Mouse (Mus musculus): ENCODE measurements at regions not wholly inside any gene's neighbourhood (a gene's known extent, or its start where the extent isn't known, plus 50 kb on each side); places are given as distances from the start of the nearest gene placed in this dataset.
A peak's percentile ranks its signal among the peaks of the same experiment; 100 is the strongest.

DNA sequence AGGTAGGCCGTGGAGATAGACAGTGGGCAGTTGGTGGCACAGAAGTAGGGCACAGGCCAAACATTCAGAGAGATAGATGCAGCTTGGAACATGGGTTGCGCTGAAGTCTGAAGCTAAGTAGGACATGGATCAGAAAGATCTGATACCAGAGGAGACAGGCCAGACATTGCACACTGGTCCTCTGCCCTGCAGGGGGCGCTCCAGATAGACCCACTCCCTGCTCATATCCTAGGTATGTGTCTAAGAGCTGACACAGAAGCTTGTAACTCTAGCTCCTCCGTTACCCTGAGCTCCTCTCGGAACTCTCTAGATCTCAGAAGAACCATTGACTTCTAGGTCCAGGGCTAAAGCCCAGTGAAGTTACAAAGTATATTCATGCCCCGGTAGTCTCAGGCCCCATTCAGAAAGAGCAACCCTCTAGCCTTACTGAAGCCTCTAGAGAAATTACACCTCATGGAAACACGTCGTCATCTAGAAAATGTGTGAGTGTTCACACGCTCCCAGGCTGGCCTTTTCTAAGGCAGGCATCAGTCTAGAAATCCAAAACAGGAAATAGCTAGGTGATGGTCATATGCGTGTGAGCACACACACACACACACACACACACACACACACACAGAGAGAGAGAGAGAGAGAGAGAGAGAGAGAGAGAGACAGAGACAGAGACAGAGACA, 87.8 kb upstream of the Tank start:
- Histone ChIP-seq H3K27ac (no peak overlapping the region), H3K4me2 (no peak overlapping the region), H3K27me3 (no peaks in the 10 kb centered on the region), H3K9me3 (replicated peaks) (no peaks in the 10 kb centered on the region), H3K9ac (no peak overlapping the region), H3K4me3 (replicated peaks) (no peak overlapping the region), H3K36me3 (no peaks in the 10 kb centered on the region), H3K4me1 (no peaks in the 10 kb centered on the region; the same call in 1 of the 2 replicates)
- WGBS: 81% methylated on average over 10 of the region's 10 CpGs
- no peak for ATAC-seq (replicated peaks; ENCODE audit: low FRiP score)

- WGBS: 85% methylated on average over 10 of the region's 10 CpGs
- no peak overlapping the region for H3K4me2 ChIP-seq
- H3K4me3 ChIP-seq (replicated peaks): no peak overlapping the region
- H3K27ac ChIP-seq: no peak overlapping the region
- no peaks in the 10 kb centered on the region for H3K27me3 ChIP-seq
- H3K36me3 ChIP-seq: no peaks in the 10 kb centered on the region
- H3K9me3 ChIP-seq (replicated peaks): no peaks in the 10 kb centered on the region
- no peak for ATAC-seq (replicated peaks; ENCODE audit: low FRiP score)
- no peak overlapping the region for H3K9ac ChIP-seq
- no peaks in the 10 kb centered on the region; the same call in 1 of the 2 replicates for H3K4me1 ChIP-seq
Observed at GRCm38 (mm10) chr2:61489762-61490161, 88.6 kb upstream of the Tank start.

DNA sequence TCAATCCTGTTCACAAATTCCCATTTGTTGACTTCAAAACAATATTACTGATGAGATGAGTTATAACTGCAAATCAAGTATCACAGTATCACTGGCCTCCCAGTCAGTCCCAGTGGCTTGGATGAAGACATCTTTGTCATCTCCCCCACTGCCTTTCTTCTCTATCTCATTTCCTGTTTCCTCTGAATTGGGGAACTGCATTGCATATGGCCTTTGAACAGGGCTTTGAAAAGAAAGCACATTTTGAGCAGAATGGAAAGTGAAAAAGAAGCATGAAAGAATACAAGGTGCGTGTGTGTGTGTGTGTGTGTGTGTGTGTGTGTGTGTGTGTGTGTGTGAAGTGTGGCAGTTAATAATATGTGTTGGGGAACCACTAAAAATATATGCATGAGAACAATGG, 94.6 kb upstream of the Tank start:
- Histone ChIP-seq H3K9ac (no peak overlapping the region), H3K4me2 (no peak overlapping the region), H3K4me1 (no peaks in the 10 kb centered on the region), H3K9me3 (replicated peaks) (no peaks in the 10 kb centered on the region), H3K36me3 (no peaks in the 10 kb centered on the region), H3K4me3 (replicated peaks) (no peak overlapping the region), H3K27ac (no peak overlapping the region), H3K27me3 (no peaks in the 10 kb centered on the region)
- WGBS: 69% methylated on average over 1 of the region's 1 CpGs
- ATAC-seq (replicated peaks; ENCODE audit: low FRiP score): no peak

- Histone ChIP-seq H3K27me3 (no peaks in the 10 kb centered on the region), H3K36me3 (no peaks in the 10 kb centered on the region), H3K4me1 (no peaks in the 10 kb centered on the region), H3K9ac (no peak overlapping the region), H3K4me3 (replicated peaks) (no peak overlapping the region), H3K9me3 (replicated peaks) (no peaks in the 10 kb centered on the region), H3K27ac (no peak overlapping the region), H3K4me2 (no peak overlapping the region)
- ATAC-seq (replicated peaks; ENCODE audit: low FRiP score): no peak
- 88% methylated on average over 4 of the region's 4 CpGs for WGBS
Observed at GRCm38 (mm10) chr2:61476648-61477047, 101.7 kb upstream of the Tank start.

DNA sequence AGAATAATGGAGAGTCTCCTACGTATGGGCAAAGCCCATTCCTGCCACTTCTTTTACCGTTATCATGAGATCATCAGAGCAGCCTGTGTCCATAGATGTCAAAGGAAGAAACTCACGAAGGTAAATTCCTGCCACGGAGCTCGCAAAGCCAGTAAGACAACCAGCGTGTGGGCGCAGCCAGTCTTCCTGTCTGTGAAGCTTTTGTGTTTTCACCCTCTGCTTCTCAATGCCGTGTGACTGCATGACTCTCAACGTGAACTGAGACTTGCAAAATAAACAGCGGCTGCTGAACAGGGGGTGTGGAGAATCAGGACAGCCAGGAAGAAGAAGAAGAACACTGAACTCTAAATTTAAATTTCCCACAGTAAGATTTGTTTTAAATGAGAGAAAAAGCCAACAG, 103.8 kb upstream of the Tank start:
- H3K9me3 ChIP-seq (replicated peaks): no peaks in the 10 kb centered on the region
- no peak overlapping the region for H3K4me3 ChIP-seq (replicated peaks)
- WGBS: 68% methylated on average over 10 of the region's 10 CpGs
- H3K36me3 ChIP-seq: no peaks in the 10 kb centered on the region
- H3K4me1 ChIP-seq: no peaks in the 10 kb centered on the region
- no peak overlapping the region for H3K4me2 ChIP-seq
- no peak overlapping the region for H3K27ac ChIP-seq
- H3K9ac ChIP-seq: no peak overlapping the region
- no peak for ATAC-seq (replicated peaks; ENCODE audit: low FRiP score)
- no peaks in the 10 kb centered on the region for H3K27me3 ChIP-seq

DNA sequence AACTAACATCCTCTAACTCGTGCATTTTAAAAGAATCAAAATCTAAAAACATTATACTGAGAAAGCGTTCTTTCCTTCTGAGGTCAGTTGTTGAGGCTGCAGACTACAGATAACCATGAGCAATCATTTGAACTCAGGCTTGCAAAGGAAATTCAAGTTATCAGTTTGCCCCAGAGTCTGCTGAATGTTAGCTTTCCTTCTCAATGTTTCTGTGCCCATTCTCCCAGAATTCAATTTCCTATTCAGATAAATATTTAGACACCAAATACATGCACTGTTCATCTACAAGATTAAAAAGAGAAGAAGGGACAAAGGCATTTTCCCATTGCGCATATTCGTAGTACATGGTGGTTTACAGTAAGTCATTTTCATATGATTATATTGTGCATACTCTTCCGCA, 107.9 kb upstream of the Tank start:
- Histone ChIP-seq H3K27ac (no peak overlapping the region), H3K27me3 (no peaks in the 10 kb centered on the region), H3K4me2 (no peak overlapping the region), H3K4me3 (replicated peaks) (no peak overlapping the region), H3K36me3 (no peaks in the 10 kb centered on the region), H3K9me3 (replicated peaks) (no peaks in the 10 kb centered on the region), H3K9ac (no peak overlapping the region), H3K4me1 (no peaks in the 10 kb centered on the region)
- no peak for ATAC-seq (replicated peaks; ENCODE audit: low FRiP score)
- 90% methylated on average over 5 of the region's 5 CpGs for WGBS

DNA sequence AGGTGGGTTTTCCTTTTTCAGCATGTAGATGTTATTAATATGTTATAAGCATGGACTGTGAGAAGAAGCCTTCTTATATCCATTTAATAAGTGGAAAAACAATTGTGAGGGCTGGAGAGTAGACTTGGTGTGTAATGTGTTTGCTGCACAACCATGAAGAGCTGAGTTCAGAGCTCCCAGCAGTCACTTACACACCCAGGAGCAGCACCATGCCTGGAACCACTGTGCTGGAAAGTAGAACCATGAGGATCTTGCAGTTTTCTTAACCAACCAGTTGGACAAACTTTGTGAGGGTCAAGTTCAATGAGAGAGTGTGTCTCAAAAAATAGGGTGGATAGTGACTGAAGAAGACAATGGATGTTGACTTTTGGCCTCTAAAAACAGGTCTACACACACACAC, 108.3 kb upstream of the Tank start:
- H3K27ac ChIP-seq: no peak overlapping the region
- H3K27me3 ChIP-seq: no peaks in the 10 kb centered on the region
- no peak for ATAC-seq (replicated peaks; ENCODE audit: low FRiP score)

GRCm38 (mm10) chr2:61455902-61456301, 122.5 kb upstream of the Tank start:
- WGBS: 32% methylated on average over 5 of the region's 5 CpGs
- Histone ChIP-seq H3K4me2 (no peak overlapping the region), H3K9ac (no peak overlapping the region), H3K27ac (no peak overlapping the region), H3K9me3 (replicated peaks) (no peaks in the 10 kb centered on the region), H3K27me3 (no peaks in the 10 kb centered on the region), H3K36me3 (no peaks in the 10 kb centered on the region), H3K4me3 (replicated peaks) (no peak overlapping the region), H3K4me1 (peaks cover 5% of the 10 kb centered on the region)
- ATAC-seq (replicated peaks; ENCODE audit: low FRiP score): no peak

More for the DNA sequence above, 108.3 kb upstream of the Tank start:
- Histone ChIP-seq H3K4me3 (replicated peaks) (no peak overlapping the region), H3K9ac (no peak overlapping the region), H3K4me1 (no peaks in the 10 kb centered on the region), H3K9me3 (replicated peaks) (no peaks in the 10 kb centered on the region), H3K4me2 (no peak overlapping the region), H3K36me3 (no peaks in the 10 kb centered on the region)

GRCm38 (mm10) chr2:61454729-61455128, 123.7 kb upstream of the Tank start:
- Histone ChIP-seq H3K4me1 (peaks cover 5% of the 10 kb centered on the region), H3K36me3 (no peaks in the 10 kb centered on the region), H3K4me3 (replicated peaks) (no peak overlapping the region), H3K9me3 (replicated peaks) (no peaks in the 10 kb centered on the region), H3K4me2 (no peak overlapping the region), H3K9ac (no peak overlapping the region), H3K27ac (no peak overlapping the region), H3K27me3 (no peaks in the 10 kb centered on the region)
- WGBS: 33% methylated on average over 9 of the region's 9 CpGs
- 0 out of 2 replicates have a peak, but pooled peaks have one; percentile 12 for ATAC-seq (replicated peaks; ENCODE audit: low FRiP score)

GRCm38 (mm10) chr2:61454311-61454728, 124.1 kb upstream of the Tank start:
- peak overlapping the region; percentile 60 for H3K4me2 ChIP-seq
- peak; percentile 76 for ATAC-seq (replicated peaks; ENCODE audit: low FRiP score)
- peaks cover 5% of the 10 kb centered on the region for H3K4me1 ChIP-seq
- H3K27ac ChIP-seq: peak overlapping the region; percentile 46
- H3K9me3 ChIP-seq (replicated peaks): no peaks in the 10 kb centered on the region
- H3K27me3 ChIP-seq: no peaks in the 10 kb centered on the region
- H3K4me3 ChIP-seq (replicated peaks): peak overlapping the region; percentile 42
- no peaks in the 10 kb centered on the region for H3K36me3 ChIP-seq
- no peak overlapping the region for H3K9ac ChIP-seq
- WGBS: 1% methylated on average over 12 of the region's 12 CpGs

GRCm38 (mm10) chr2:61453490-61454281, 124.7 kb upstream of the Tank start:
- Histone ChIP-seq H3K27ac (peak overlapping the region; percentile 46), H3K4me1 (peaks cover 5% of the 10 kb centered on the region), H3K36me3 (no peaks in the 10 kb centered on the region), H3K4me3 (replicated peaks) (peak overlapping the region; percentile 42), H3K27me3 (no peaks in the 10 kb centered on the region), H3K9me3 (replicated peaks) (no peaks in the 10 kb centered on the region), H3K9ac (no peak overlapping the region), H3K4me2 (peak overlapping the region; percentile 60)
- peak; percentile 91 for ATAC-seq (replicated peaks; ENCODE audit: low FRiP score)
- WGBS: 19% methylated on average over 14 of the region's 14 CpGs

DNA sequence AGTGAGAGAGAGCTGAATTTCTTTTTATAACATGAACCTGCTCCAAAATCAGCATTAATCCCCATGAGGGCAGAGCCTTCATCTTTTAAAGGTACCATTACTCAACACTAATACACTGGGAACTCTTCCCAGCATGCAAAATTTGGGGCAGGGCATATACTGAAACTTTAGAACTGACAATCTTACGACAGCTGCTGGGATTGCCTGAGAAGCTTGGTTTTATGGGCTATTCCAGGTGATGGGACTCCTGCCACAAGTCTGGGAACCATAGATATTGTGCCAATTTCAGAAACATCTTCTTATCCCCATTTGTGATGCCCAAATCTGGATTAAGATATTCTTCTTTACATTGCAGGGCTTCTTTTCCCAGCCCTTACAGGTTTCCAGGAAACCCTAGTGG, 125.8 kb upstream of the Tank start:
- H3K36me3 ChIP-seq: no peaks in the 10 kb centered on the region
- ATAC-seq (replicated peaks; ENCODE audit: low FRiP score): no peak
- no peak overlapping the region for H3K27ac ChIP-seq
- WGBS: 80% methylated on average over 1 of the region's 1 CpGs
- H3K9ac ChIP-seq: no peak overlapping the region
- no peaks in the 10 kb centered on the region for H3K9me3 ChIP-seq (replicated peaks)
- no peak overlapping the region for H3K4me3 ChIP-seq (replicated peaks)
- no peaks in the 10 kb centered on the region for H3K27me3 ChIP-seq
- no peak overlapping the region for H3K4me2 ChIP-seq
- peaks cover 5% of the 10 kb centered on the region for H3K4me1 ChIP-seq
